16 mouse cellular contexts compared by ENCODE assay signal in the genomic region with DNA sequence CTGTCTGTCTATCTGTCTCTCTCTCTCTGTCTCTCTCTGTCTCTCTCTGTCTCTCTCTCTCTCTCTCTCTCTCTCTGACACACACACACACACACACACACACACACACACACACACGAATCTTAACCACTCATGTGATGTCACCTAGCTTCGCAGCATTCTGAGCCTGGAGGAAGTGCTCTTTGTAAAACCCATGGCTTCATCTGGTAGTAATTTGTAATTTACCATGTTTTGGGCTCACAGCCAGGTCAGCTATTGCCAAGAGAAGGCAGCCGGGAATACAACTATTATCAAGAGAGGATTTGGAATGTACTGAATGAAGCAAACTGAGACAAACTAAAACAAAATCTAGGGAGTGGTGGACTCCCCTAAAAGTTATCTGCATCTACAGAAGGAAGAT. TPM values are rescaled to one million over a fixed set of nuclear protein-coding genes. Genes with fewer than 3 reads are reported as not detected.
DNase-seq lines count a peak whose midpoint lies in the region; ATAC-seq and TF ChIP-seq lines count a peak whose summit lies in the region.
"Had no signal": no experiment of that assay in that cellular context is flagged by ENCODE, and none has a peak within 500 bp of the region (broad histone marks: within the 10 kb centered on the region; RNA-seq: fewer than 3 reads in every experiment).

No protein-coding gene starts in this region.

- no peaks in the 10 kb centered on the region for H3K27me3 ChIP-seq in midbrain, embryonic 14.5 days (ENCODE audit: control insufficient read depth, insufficient read depth, low read length)
- no peaks in the 10 kb centered on the region for H3K27me3 ChIP-seq in midbrain, embryonic 13.5 days
- no peaks in the 10 kb centered on the region for H3K27me3 ChIP-seq in embryonic facial prominence, embryonic 13.5 days
- no peaks in the 10 kb centered on the region for H3K27me3 ChIP-seq in limb, embryonic 14.5 days (ENCODE audit: control insufficient read depth, insufficient read depth, low read length)
- H3K27me3 ChIP-seq: CH12.LX; embryonic facial prominence, embryonic 15.5 days; hindbrain, embryonic 15.5 days; stomach, embryonic 15.5 days had no signal

- H3K4me2 ChIP-seq in midbrain, embryonic 14.5 days (ENCODE audit: low read length), result no peak overlapping the region
- no peak overlapping the region for H3K4me2 ChIP-seq in midbrain, embryonic 13.5 days (replicated peaks)
- H3K4me2 ChIP-seq in embryonic facial prominence, embryonic 13.5 days, result no peak overlapping the region
- H3K4me2 ChIP-seq in limb, embryonic 14.5 days (replicated peaks; ENCODE audit: low read depth, low read length, severe bottlenecking), result no peak overlapping the region
- H3K4me2 ChIP-seq: embryonic facial prominence, embryonic 15.5 days; hindbrain, embryonic 15.5 days; midbrain, embryonic 11.5 days; stomach, embryonic 15.5 days had no signal

- ATAC-seq in midbrain, embryonic 14.5 days (ENCODE audit: low FRiP score, low TSS enrichment), result no peak
- ATAC-seq in midbrain, embryonic 13.5 days, result no peak
- ATAC-seq in embryonic facial prominence, embryonic 13.5 days (ENCODE audit: insufficient number of reproducible peaks, insufficient read depth, low FRiP score, low TSS enrichment, low read depth), result 0 out of 2 replicates have a peak, but pooled peaks have one; percentile 43
- ATAC-seq in limb, embryonic 14.5 days (ENCODE audit: low FRiP score, low read depth), result peak; percentile 68; the same call in 1 of the 2 replicates

- H3K27ac ChIP-seq in midbrain, embryonic 14.5 days (replicated peaks; ENCODE audit: low read depth, low read length), result no peak overlapping the region
- H3K27ac ChIP-seq in midbrain, embryonic 13.5 days, result no peak overlapping the region
- H3K27ac ChIP-seq in embryonic facial prominence, embryonic 13.5 days, result peak overlapping the region; percentile 51; the same call in 1 of the 2 replicates
- H3K27ac ChIP-seq in limb, embryonic 14.5 days (replicated peaks; ENCODE audit: low read depth, low read length), result no peak overlapping the region
- H3K27ac ChIP-seq: embryonic facial prominence, embryonic 15.5 days; hindbrain, embryonic 15.5 days; stomach, embryonic 15.5 days had no signal

- DNase-seq in gastrocnemius, postnatal 25 days, result peak; percentile 20
- DNase-seq in gastrocnemius, adult 18-20 months (ENCODE audit: low spot score), result no peak
- DNase-seq in midbrain, embryonic 14.5 days, result peak; percentile 29
- DNase-seq in limb, embryonic 14.5 days (ENCODE audit: low spot score), result peak; percentile 75
- DNase-seq in natural killer cell, adult 2 months (ENCODE audit: low spot score in 2 of 2), result no peak
- DNase-seq: cerebellum, adult 18-20 months; kidney, postnatal 14 days; lung, adult 2 months had no signal

- H3K4me1 ChIP-seq in midbrain, embryonic 14.5 days (ENCODE audit: control insufficient read depth, insufficient read depth, low read length), result no peaks in the 10 kb centered on the region
- H3K4me1 ChIP-seq in midbrain, embryonic 13.5 days (replicated peaks), result no peaks in the 10 kb centered on the region
- H3K4me1 ChIP-seq in embryonic facial prominence, embryonic 13.5 days, result peaks cover 24% of the 10 kb centered on the region
- peaks cover 11% of the 10 kb centered on the region for H3K4me1 ChIP-seq in limb, embryonic 14.5 days (ENCODE audit: control insufficient read depth, insufficient read depth, low read length)
- H3K4me1 ChIP-seq: hindbrain, embryonic 15.5 days; stomach, embryonic 15.5 days had no signal

- no peak overlapping the region for H3K4me3 ChIP-seq in midbrain, embryonic 14.5 days (replicated peaks; ENCODE audit: low read depth, low read length)
- no peak overlapping the region for H3K4me3 ChIP-seq in midbrain, embryonic 13.5 days (replicated peaks)
- H3K4me3 ChIP-seq in embryonic facial prominence, embryonic 13.5 days, result no peak overlapping the region
- no peak overlapping the region for H3K4me3 ChIP-seq in limb, embryonic 14.5 days (replicated peaks; ENCODE audit: low read length)
- H3K4me3 ChIP-seq: embryonic facial prominence, embryonic 15.5 days; hindbrain, embryonic 15.5 days; stomach, embryonic 15.5 days had no signal

- no peak for TF ChIP-seq POLR2A in limb, embryonic 14.5 days (IDR thresholded peaks at IDR 0.05; ENCODE audit: borderline replicate concordance, extremely low read depth, insufficient read depth, insufficient read length)

- WGBS in midbrain, embryonic 14.5 days, result 74% methylated on average over 3 of the region's 3 CpGs
- 80% methylated on average over 3 of the region's 3 CpGs for WGBS in midbrain, embryonic 13.5 days
- WGBS in embryonic facial prominence, embryonic 13.5 days, result 20% methylated on average over 3 of the region's 3 CpGs
- 18% methylated on average over 3 of the region's 3 CpGs for WGBS in limb, embryonic 14.5 days

- no peaks in the 10 kb centered on the region for H3K36me3 ChIP-seq in midbrain, embryonic 14.5 days (ENCODE audit: control insufficient read depth, insufficient read depth, low read length)
- no peaks in the 10 kb centered on the region for H3K36me3 ChIP-seq in midbrain, embryonic 13.5 days
- H3K36me3 ChIP-seq in embryonic facial prominence, embryonic 13.5 days, result no peaks in the 10 kb centered on the region
- no peaks in the 10 kb centered on the region for H3K36me3 ChIP-seq in limb, embryonic 14.5 days (ENCODE audit: control insufficient read depth, insufficient read depth, low read length)
- H3K36me3 ChIP-seq: embryonic facial prominence, embryonic 15.5 days; hindbrain, embryonic 15.5 days; stomach, embryonic 15.5 days had no signal

- no peaks in the 10 kb centered on the region for H3K9me3 ChIP-seq in midbrain, embryonic 14.5 days (ENCODE audit: control insufficient read depth, low read length)
- no peaks in the 10 kb centered on the region for H3K9me3 ChIP-seq in midbrain, embryonic 13.5 days
- H3K9me3 ChIP-seq in embryonic facial prominence, embryonic 13.5 days, result 0 out of 2 replicates have a peak, but pooled peaks cover 3% of the 10 kb centered on the region
- H3K9me3 ChIP-seq in limb, embryonic 14.5 days (ENCODE audit: control insufficient read depth, low read length), result no peaks in the 10 kb centered on the region
- H3K9me3 ChIP-seq: embryonic facial prominence, embryonic 15.5 days; hindbrain, embryonic 15.5 days; stomach, embryonic 15.5 days had no signal

- H3K9ac ChIP-seq in midbrain, embryonic 14.5 days (replicated peaks; ENCODE audit: low read length), result no peak overlapping the region
- no peak overlapping the region for H3K9ac ChIP-seq in midbrain, embryonic 13.5 days (replicated peaks)
- no peak overlapping the region for H3K9ac ChIP-seq in embryonic facial prominence, embryonic 13.5 days
- H3K9ac ChIP-seq in limb, embryonic 14.5 days (ENCODE audit: low read depth, low read length, severe bottlenecking), result no peak overlapping the region
- H3K9ac ChIP-seq: embryonic facial prominence, embryonic 15.5 days; hindbrain, embryonic 15.5 days; stomach, embryonic 15.5 days had no signal

RNA-seq across cellular contexts. Expression of a gene that starts 36.9 kb away (rescaled TPM):
- not detected for total RNA-seq in gastrocnemius, postnatal 25 days (2021)
- not detected for total RNA-seq in gastrocnemius, adult 18-20 months (2021)
- 0.26 TPM in 1 of 2 replicates, not detected in the other for polyA plus RNA-seq in midbrain, embryonic 14.5 days (2014; fragmentation: Nextera tagmentation; extraction: Ambion mirVana)
- 0.37 and 1.4 TPM in 2 replicates for polyA plus RNA-seq in midbrain, embryonic 13.5 days (2015; fragmentation: Nextera tagmentation; extraction: Ambion mirVana)
- polyA plus RNA-seq in embryonic facial prominence, embryonic 13.5 days (2015; fragmentation: Nextera tagmentation; extraction: Ambion mirVana), result 58.2 and 61.9 TPM in 2 replicates
- 2.9 and 3.0 TPM in 2 replicates for polyA plus RNA-seq in limb, embryonic 14.5 days (2012; rRNA removed)
- polyA plus RNA-seq in limb, embryonic 14.5 days (2014; fragmentation: Nextera tagmentation; extraction: Ambion mirVana), result 2.2 and 2.5 TPM in 2 replicates
- total RNA-seq: CH12.LX had no signal
- polyA plus RNA-seq: urinary bladder, adult 2 months had no signal

Comparison
In these comparisons a context has a peak if more than half of its experiments do, and no peak if none do; other contexts are left out.
1. DNase-seq: peak in gastrocnemius, postnatal 25 days (single experiment), midbrain, embryonic 14.5 days (single experiment) and limb, embryonic 14.5 days (single experiment); none in gastrocnemius, adult 18-20 months (single experiment) and natural killer cell, adult 2 months (0 of 2).
2. ATAC-seq: peak in embryonic facial prominence, embryonic 13.5 days (single experiment) and limb, embryonic 14.5 days (single experiment); none in midbrain, embryonic 14.5 days (single experiment) and midbrain, embryonic 13.5 days (single experiment).
3. RNA of a gene that starts 36.9 kb away (polyA plus RNA-seq): 58.2 to 61.9 TPM in embryonic facial prominence, embryonic 13.5 days; 2.2 to 3.0 TPM in limb, embryonic 14.5 days, 0.37 to 1.4 TPM in midbrain, embryonic 13.5 days and 0.26 TPM in midbrain, embryonic 14.5 days; every median in the first group is over 10 times any median in the second.